Mouse (Mus musculus) neural tube, embryonic 14.5 days (tissue): ENCODE measurements around the gene Brpf3. TPM values are rescaled to one million over a fixed set of nuclear protein-coding genes. Genes with fewer than 3 reads are reported as not detected.

Experiments used
- ATAC-seq: fragments of 200-750 bp; cut with Nextera tagmentation; 2 replicates; pipeline ENCODE4 v1.8.0; 2017; ENCODE audit warnings: low read depth, mild to moderate bottlenecking, moderate TSS enrichment, moderate library complexity
- H3K27ac ChIP-seq: fragments of 300-500 bp; sonication (generic); 2 replicates; pipeline ENCODE4 v1.5.1; 2014; ENCODE audit warnings: low read depth, mild to moderate bottlenecking, control low read depth, low read length, moderate library complexity, mixed read lengths
- H3K27me3 ChIP-seq: fragments of 300-500 bp; sonication (generic); 2 replicates; pipeline ENCODE4 v1.6.1; 2014; ENCODE audit warnings: low read length; ENCODE audit not compliant: control insufficient read depth, insufficient read depth
- H3K36me3 ChIP-seq: fragments of 300-500 bp; sonication (generic); 2 replicates; pipeline ENCODE4 v1.6.1; 2014; ENCODE audit warnings: low read length, mixed read lengths; ENCODE audit not compliant: control insufficient read depth, insufficient read depth
- H3K4me1 ChIP-seq: fragments of 300-500 bp; sonication (generic); 2 replicates; pipeline ENCODE4 v1.6.1; 2014; ENCODE audit warnings: low read length; ENCODE audit not compliant: control insufficient read depth, insufficient read depth
- H3K4me2 ChIP-seq: fragments of 300-500 bp; sonication (generic); 2 replicates; pipeline ENCODE4 v1.6.1; 2014; ENCODE audit warnings: mild to moderate bottlenecking, low read depth, low read length, control low read depth
- H3K4me3 ChIP-seq: fragments of 300-500 bp; sonication (generic); 2 replicates; pipeline ENCODE4 v1.5.1; 2014; ENCODE audit warnings: low read depth, low read length, control low read depth, mixed read lengths
- H3K9ac ChIP-seq: fragments of 300-500 bp; sonication (generic); replicated peaks from 2 replicates; pipeline ENCODE4 v1.6.1; 2014; ENCODE audit warnings: low read depth, mild to moderate bottlenecking, control low read depth, low read length, mixed read lengths
- H3K9me3 ChIP-seq: fragments of 300-500 bp; sonication (generic); 2 replicates; pipeline ENCODE4 v1.6.1; 2016; ENCODE audit warnings: low read length; ENCODE audit not compliant: control insufficient read depth
- WGBS: fragments of 180-500 bp; shearing (Covaris S2); extraction: QIAGEN DNeasy Blood & Tissue Kit; methylation state at CpG from one replicate; pipeline ENCODE4 v1.1.7; 2014; 5-methylcytosine and 5-hydroxymethylcytosine counted together
- polyA plus RNA-seq: library from polyadenylated mRNA; unstranded; fragments of >200 nt; fragmentation: Nextera tagmentation; extraction: Ambion mirVana; gene quantifications from 2 replicates; pipeline ENCODE4 v1.2.1, GENCODE M21; 2014

Gene Brpf3
- polyA plus RNA-seq, 1 experiment from 2014 or later, result 6.9 TPM

GRCm38 (mm10) chr17:28785036-28785435 lies 15.9 kb upstream of the Brpf3 start:
- Histone ChIP-seq H3K9me3 (no peaks in the 10 kb centered on the region), H3K9ac (no peak overlapping the region), H3K27ac (no peak overlapping the region), H3K27me3 (no peaks in the 10 kb centered on the region), H3K36me3 (no peaks in the 10 kb centered on the region), H3K4me2 (no peak overlapping the region), H3K4me3 (no peak overlapping the region), H3K4me1 (no peaks in the 10 kb centered on the region)
- ATAC-seq, result no peak
- WGBS, result 95% methylated on average over 3 of the region's 3 CpGs

GRCm38 (mm10) chr17:28787507-28787906 lies 13.4 kb upstream of the Brpf3 start:
- WGBS, result 97% methylated on average over 12 of the region's 12 CpGs
- Histone ChIP-seq H3K9ac (no peak overlapping the region), H3K9me3 (no peaks in the 10 kb centered on the region), H3K27ac (no peak overlapping the region), H3K4me3 (no peak overlapping the region), H3K4me2 (no peak overlapping the region), H3K27me3 (no peaks in the 10 kb centered on the region), H3K4me1 (no peaks in the 10 kb centered on the region), H3K36me3 (no peaks in the 10 kb centered on the region)
- no peak for ATAC-seq

DNA sequence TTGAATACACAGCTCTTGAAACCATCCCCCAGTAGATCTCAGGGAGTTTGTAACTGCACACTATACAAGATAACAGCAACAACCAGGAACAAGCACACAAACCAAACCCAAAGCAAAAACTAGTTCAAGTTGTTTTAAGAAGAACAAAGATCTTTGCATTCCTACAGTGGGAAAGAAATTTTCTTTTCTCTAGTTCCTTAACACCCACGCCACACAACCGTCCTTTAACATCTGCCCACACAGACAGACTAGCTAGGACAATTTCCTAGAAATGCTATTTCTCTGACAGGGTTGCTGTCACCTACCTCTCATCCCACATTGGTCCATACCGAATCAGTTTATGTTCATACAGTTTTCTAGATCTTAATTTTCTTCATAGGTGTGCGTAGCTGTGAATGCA lies 3.9 kb upstream of the Brpf3 start:
- H3K9ac ChIP-seq, result no peak overlapping the region
- H3K36me3 ChIP-seq, result no peaks in the 10 kb centered on the region
- no peak overlapping the region for H3K4me3 ChIP-seq
- no peaks in the 10 kb centered on the region for H3K9me3 ChIP-seq
- peaks cover 14% of the 10 kb centered on the region; the same call in 1 of the 2 replicates for H3K4me1 ChIP-seq
- ATAC-seq, result no peak
- H3K4me2 ChIP-seq, result no peak overlapping the region
- WGBS, result 92% methylated on average over 4 of the region's 4 CpGs
- H3K27me3 ChIP-seq, result no peaks in the 10 kb centered on the region
- no peak overlapping the region for H3K27ac ChIP-seq

- H3K9ac ChIP-seq, result no peak overlapping the region
- 8% methylated on average over 14 of the region's 14 CpGs for WGBS
Measured at GRCm38 (mm10) chr17:28799291-28800160, 1.4 kb upstream of the Brpf3 start.

GRCm38 (mm10) chr17:28800281-28800670 lies 614 bp upstream of the Brpf3 start:
- H3K9ac ChIP-seq, result peak overlapping the region; percentile 100
- H3K27me3 ChIP-seq, result no peaks in the 10 kb centered on the region
- peak overlapping the region; percentile 100 for H3K27ac ChIP-seq
- no peak for ATAC-seq
- peak overlapping the region; percentile 78 for H3K4me3 ChIP-seq
- no peaks in the 10 kb centered on the region for H3K9me3 ChIP-seq
- peak overlapping the region; percentile 75 for H3K4me2 ChIP-seq
- H3K36me3 ChIP-seq, result no peaks in the 10 kb centered on the region
- under 1% methylated on average over 15 of the region's 15 CpGs for WGBS
- H3K4me1 ChIP-seq, result peaks cover 18% of the 10 kb centered on the region; the same call in 1 of the 2 replicates

More at GRCm38 (mm10) chr17:28799291-28800160, 1.4 kb upstream of the Brpf3 start:
- no peak for ATAC-seq
- no peaks in the 10 kb centered on the region for H3K27me3 ChIP-seq
- no peaks in the 10 kb centered on the region for H3K9me3 ChIP-seq
- H3K4me2 ChIP-seq, result peak overlapping the region; percentile 75
- no peak overlapping the region for H3K27ac ChIP-seq
- H3K36me3 ChIP-seq, result no peaks in the 10 kb centered on the region
- peak overlapping the region; percentile 78 for H3K4me3 ChIP-seq
- H3K4me1 ChIP-seq, result peaks cover 18% of the 10 kb centered on the region; the same call in 1 of the 2 replicates

- H3K4me2 ChIP-seq, result peak overlapping the region; percentile 92
- 0% methylated on average over 27 of the region's 42 CpGs for WGBS
- peaks cover 18% of the 10 kb centered on the region; the same call in 1 of the 2 replicates for H3K4me1 ChIP-seq
- no peaks in the 10 kb centered on the region for H3K9me3 ChIP-seq
- no peaks in the 10 kb centered on the region for H3K27me3 ChIP-seq
- ATAC-seq, result peak; percentile 99
- peak overlapping the region; percentile 100 for H3K9ac ChIP-seq
- H3K36me3 ChIP-seq, result peaks cover 3% of the 10 kb centered on the region
- peak overlapping the region; percentile 100 for H3K27ac ChIP-seq
- H3K4me3 ChIP-seq, result peak overlapping the region; percentile 78
Measured at GRCm38 (mm10) chr17:28801474-28802005, 650 bp downstream of the Brpf3 start.

GRCm38 (mm10) chr17:28802006-28802481 lies 1.2 kb downstream of the Brpf3 start:
- Histone ChIP-seq H3K4me1 (peaks cover 18% of the 10 kb centered on the region; the same call in 1 of the 2 replicates), H3K36me3 (peaks cover 8% of the 10 kb centered on the region), H3K4me3 (peak overlapping the region; percentile 78), H3K27ac (peak overlapping the region; percentile 40; the same call in 1 of the 2 replicates), H3K9ac (peak overlapping the region; percentile 100), H3K27me3 (no peaks in the 10 kb centered on the region), H3K9me3 (no peaks in the 10 kb centered on the region), H3K4me2 (peak overlapping the region; percentile 92)
- 1% methylated on average over 18 of the region's 18 CpGs for WGBS
- no peak; the same call in 1 of the 2 replicates for ATAC-seq

- ATAC-seq, result no peak
- peaks cover 15% of the 10 kb centered on the region for H3K36me3 ChIP-seq
- H3K4me1 ChIP-seq, result peaks cover 18% of the 10 kb centered on the region; the same call in 1 of the 2 replicates
- H3K27me3 ChIP-seq, result no peaks in the 10 kb centered on the region
- no peaks in the 10 kb centered on the region for H3K9me3 ChIP-seq
- H3K4me2 ChIP-seq, result no peak overlapping the region
- H3K27ac ChIP-seq, result no peak overlapping the region
- no peak overlapping the region for H3K4me3 ChIP-seq
- no peak overlapping the region for H3K9ac ChIP-seq
- 84% methylated on average over 1 of the region's 1 CpGs for WGBS
Measured at GRCm38 (mm10) chr17:28803316-28803715, 2.4 kb downstream of the Brpf3 start.

DNA sequence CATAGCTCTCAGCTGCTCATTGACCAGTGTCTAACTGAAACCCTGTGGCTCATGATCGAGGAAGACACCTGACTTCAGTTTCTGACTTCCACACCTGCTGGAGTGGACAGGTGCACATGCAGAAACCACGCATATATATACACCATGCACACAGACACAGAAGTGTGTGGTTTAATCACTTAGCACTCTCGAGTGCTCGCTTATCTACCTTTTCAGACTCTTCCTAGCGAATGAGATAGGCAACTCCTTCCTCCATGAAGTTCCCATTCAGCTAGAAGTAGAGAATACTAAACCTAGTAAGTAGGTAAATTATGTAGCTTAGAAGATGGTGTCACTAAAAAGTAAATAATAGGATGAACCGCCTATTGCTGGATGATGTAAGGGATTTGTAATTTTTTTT lies 4.1 kb downstream of the Brpf3 start:
- 94% methylated on average over 6 of the region's 6 CpGs for WGBS
- Histone ChIP-seq H3K4me3 (no peak overlapping the region), H3K27ac (no peak overlapping the region), H3K9me3 (no peaks in the 10 kb centered on the region), H3K4me2 (no peak overlapping the region), H3K9ac (no peak overlapping the region), H3K4me1 (peaks cover 9% of the 10 kb centered on the region; the same call in 1 of the 2 replicates), H3K36me3 (peaks cover 16% of the 10 kb centered on the region), H3K27me3 (no peaks in the 10 kb centered on the region)
- no peak for ATAC-seq
